Mouse (Mus musculus) brain, embryonic 14.5 days (tissue): ENCODE measurements around the gene BC051665.

Experiments
- CTCF ChIP-seq: fragments of 200-500 bp; IDR thresholded peaks from 2 replicates; pipeline ENCODE4 v1.5.1; 2012; ENCODE audit warnings: inconsistent platforms, mild to moderate bottlenecking, moderate library complexity, borderline replicate concordance; ENCODE audit not compliant: insufficient read depth, insufficient read length; ENCODE audit errors: extremely low read depth
- POLR2A ChIP-seq: fragments of 200-500 bp; IDR thresholded peaks from 2 replicates; pipeline ENCODE4 v1.6.1; 2012; ENCODE audit warnings: mild to moderate bottlenecking, inconsistent platforms, borderline replicate concordance; ENCODE audit not compliant: poor library complexity, insufficient read depth, insufficient read length, severe bottlenecking; ENCODE audit errors: extremely low read depth

- TF ChIP-seq POLR2A (no peak), CTCF (no peak)
Measured at GRCm38 (mm10) chr13:60745358-60745757, 40.8 kb downstream of the BC051665 start.
